Mouse (Mus musculus) forebrain, embryonic 13.5 days (tissue): Measurements from ENCODE around the gene Sppl2a. TPM values are rescaled to one million over a fixed set of nuclear protein-coding genes. Genes with fewer than 3 reads are reported as not detected.
"Not testable (repeated sequence)": the region's sequence is repeated elsewhere in the genome, so short reads cannot be mapped to it uniquely, and the experiment has no call there.

Experiments
- ATAC-seq: fragments of 200-750 bp; cut with Nextera tagmentation; 2 replicates; pipeline ENCODE4 v1.8.0; 2017
- H3K27ac ChIP-seq: fragments of 300-500 bp; sonication (generic); 2 replicates; pipeline ENCODE4 v1.5.1; 2015; ENCODE audit warnings: inconsistent platforms, mild to moderate bottlenecking, moderate library complexity
- H3K27me3 ChIP-seq: fragments of 300-500 bp; sonication (generic); 2 replicates; pipeline ENCODE4 v1.6.1; 2015; ENCODE audit warnings: mild to moderate bottlenecking, inconsistent platforms
- H3K36me3 ChIP-seq: fragments of 300-500 bp; sonication (generic); 2 replicates; pipeline ENCODE4 v1.6.1; 2015; ENCODE audit warnings: mild to moderate bottlenecking, inconsistent platforms; ENCODE audit not compliant: poor library complexity, severe bottlenecking
- H3K4me1 ChIP-seq: fragments of 300-500 bp; sonication (generic); 2 replicates; pipeline ENCODE4 v1.6.1; 2015; ENCODE audit warnings: inconsistent platforms
- H3K4me2 ChIP-seq: fragments of 300-500 bp; sonication (generic); 2 replicates; pipeline ENCODE4 v1.6.1; 2015; ENCODE audit warnings: inconsistent platforms, mild to moderate bottlenecking, moderate library complexity
- H3K4me3 ChIP-seq: fragments of 300-500 bp; sonication (generic); 2 replicates; pipeline ENCODE4 v1.5.1; 2015; ENCODE audit warnings: mild to moderate bottlenecking, inconsistent platforms
- H3K9ac ChIP-seq: fragments of 300-500 bp; sonication (generic); 2 replicates; pipeline ENCODE4 v1.6.1; 2015; ENCODE audit warnings: mild to moderate bottlenecking, inconsistent platforms
- H3K9me3 ChIP-seq: fragments of 300-500 bp; sonication (generic); replicated peaks from 2 replicates; pipeline ENCODE4 v1.6.1; 2016; ENCODE audit warnings: inconsistent platforms
- WGBS: fragments of 180-500 bp; shearing (Covaris S2); methylation state at CpG from one replicate; pipeline ENCODE4 v1.1.7; 2015; 5-methylcytosine and 5-hydroxymethylcytosine counted together
- polyA plus RNA-seq: library from polyadenylated mRNA; unstranded; fragments of >200 nt; fragmentation: Nextera tagmentation; extraction: Ambion mirVana; gene quantifications from 2 replicates; pipeline ENCODE4 v1.2.1, GENCODE M21; 2015

The Sppl2a gene
- polyA plus RNA-seq, 1 experiment from 2014 or later = 37.6 TPM

DNA sequence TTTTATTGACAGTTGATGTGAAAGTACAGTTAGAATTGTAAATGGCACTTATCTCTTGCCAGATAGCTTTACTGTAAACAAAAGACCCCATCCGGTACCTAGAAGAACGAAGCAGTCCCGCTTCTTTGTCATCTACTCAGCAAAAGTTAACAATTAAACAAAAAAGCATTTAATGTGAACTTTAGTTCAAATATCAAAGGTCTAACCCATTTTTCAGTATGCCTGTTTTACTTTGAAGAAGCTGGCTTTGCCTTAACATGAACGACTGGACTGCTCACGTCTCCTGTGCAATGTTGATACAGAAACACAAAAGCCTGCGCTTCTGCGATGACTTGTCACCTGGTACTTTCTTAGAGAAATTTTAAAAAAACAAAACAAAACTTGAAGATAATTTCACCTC, 40.7 kb downstream of the Sppl2a start:
- no peak for ATAC-seq

DNA sequence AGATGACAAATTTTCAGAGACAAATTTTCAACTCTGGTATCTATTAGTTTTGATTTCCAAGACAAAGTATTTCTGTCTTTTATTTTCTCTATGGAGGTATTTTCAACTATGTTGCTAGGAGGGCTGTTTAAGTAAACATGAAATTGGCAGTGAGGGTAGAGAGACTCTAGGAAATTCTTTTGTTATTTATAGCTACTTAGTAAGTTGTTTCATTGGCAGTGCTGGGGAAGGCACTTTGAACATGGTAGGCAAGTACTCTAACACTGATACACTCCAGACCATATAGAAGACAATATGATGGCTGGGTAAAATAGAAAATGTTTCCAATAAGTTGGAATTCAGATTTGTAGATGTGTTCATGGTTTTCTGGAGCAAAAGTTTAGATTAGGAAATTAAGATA, 41.3 kb downstream of the Sppl2a start:
- Histone ChIP-seq H3K27ac (no peak overlapping the region), H3K36me3 (peaks cover 7% of the 10 kb centered on the region), H3K4me3 (no peak overlapping the region), H3K27me3 (no peaks in the 10 kb centered on the region), H3K4me1 (no peaks in the 10 kb centered on the region), H3K9me3 (no peaks in the 10 kb centered on the region), H3K4me2 (no peak overlapping the region), H3K9ac (no peak overlapping the region)
- ATAC-seq = no peak

More for the DNA sequence above, 40.7 kb downstream of the Sppl2a start:
- H3K27me3 ChIP-seq = no peaks in the 10 kb centered on the region
- no peak overlapping the region for H3K27ac ChIP-seq
- H3K36me3 ChIP-seq = peaks cover 7% of the 10 kb centered on the region
- no peak overlapping the region for H3K4me3 ChIP-seq
- H3K9ac ChIP-seq = no peak overlapping the region
- no peak overlapping the region for H3K4me2 ChIP-seq
- 95% methylated on average over 7 of the region's 7 CpGs for WGBS
- H3K4me1 ChIP-seq = no peaks in the 10 kb centered on the region
- no peaks in the 10 kb centered on the region for H3K9me3 ChIP-seq

DNA sequence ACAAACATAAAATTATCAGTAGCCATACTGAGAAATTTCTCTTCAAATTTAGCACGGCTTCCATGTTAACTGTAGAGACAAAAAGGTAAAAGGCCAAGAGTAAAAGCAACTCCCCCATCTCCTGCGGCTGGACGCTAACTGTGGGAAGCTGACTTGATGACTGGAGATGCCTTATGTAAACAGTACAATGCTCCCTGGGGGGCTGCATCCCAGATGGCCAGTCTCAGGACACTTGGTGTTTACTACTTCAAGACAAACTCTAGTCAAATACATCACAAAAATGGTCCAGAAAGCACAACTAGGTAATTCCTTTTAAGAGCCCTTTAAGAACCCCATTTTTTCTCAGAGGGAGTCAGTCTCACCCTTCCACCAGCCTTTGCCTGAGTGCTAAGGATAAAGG, 45.9 kb downstream of the Sppl2a start:
- no peak overlapping the region for H3K4me2 ChIP-seq

DNA sequence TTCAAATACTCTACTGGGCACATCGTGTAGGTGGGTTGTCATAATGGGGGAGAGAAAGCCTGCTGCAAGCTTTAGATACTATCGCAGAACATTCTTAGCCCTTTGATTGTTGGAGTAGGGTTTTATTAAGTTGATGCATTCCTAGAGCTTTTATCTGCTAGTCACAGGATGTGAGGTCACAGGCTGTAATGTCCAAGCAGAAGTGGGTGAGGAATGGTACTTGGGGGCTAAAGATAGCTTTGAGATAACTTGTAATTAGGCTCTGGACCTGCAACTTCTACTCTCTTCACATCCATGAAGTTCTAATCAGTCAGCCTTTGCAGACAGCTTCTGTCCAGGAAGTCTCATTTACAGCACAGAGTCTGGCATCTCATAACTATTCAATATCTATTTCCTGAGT, 47.2 kb downstream of the Sppl2a start:
- H3K9me3 ChIP-seq = no peaks in the 10 kb centered on the region
- H3K4me2 ChIP-seq = no peak overlapping the region
- H3K36me3 ChIP-seq = no peaks in the 10 kb centered on the region
- H3K4me1 ChIP-seq = no peaks in the 10 kb centered on the region
- no peak overlapping the region for H3K4me3 ChIP-seq
- no peak for ATAC-seq
- 90% methylated on average over 2 of the region's 2 CpGs for WGBS
- no peak overlapping the region for H3K9ac ChIP-seq
- no peak overlapping the region for H3K27ac ChIP-seq
- H3K27me3 ChIP-seq = no peaks in the 10 kb centered on the region

More for the DNA sequence above, 45.9 kb downstream of the Sppl2a start:
- H3K9ac ChIP-seq = no peak overlapping the region
- no peaks in the 10 kb centered on the region for H3K9me3 ChIP-seq
- no peaks in the 10 kb centered on the region for H3K27me3 ChIP-seq
- H3K36me3 ChIP-seq = no peaks in the 10 kb centered on the region
- ATAC-seq = no peak
- no peaks in the 10 kb centered on the region for H3K4me1 ChIP-seq
- no peak overlapping the region for H3K27ac ChIP-seq
- 68% methylated on average over 3 of the region's 3 CpGs for WGBS
- no peak overlapping the region for H3K4me3 ChIP-seq

DNA sequence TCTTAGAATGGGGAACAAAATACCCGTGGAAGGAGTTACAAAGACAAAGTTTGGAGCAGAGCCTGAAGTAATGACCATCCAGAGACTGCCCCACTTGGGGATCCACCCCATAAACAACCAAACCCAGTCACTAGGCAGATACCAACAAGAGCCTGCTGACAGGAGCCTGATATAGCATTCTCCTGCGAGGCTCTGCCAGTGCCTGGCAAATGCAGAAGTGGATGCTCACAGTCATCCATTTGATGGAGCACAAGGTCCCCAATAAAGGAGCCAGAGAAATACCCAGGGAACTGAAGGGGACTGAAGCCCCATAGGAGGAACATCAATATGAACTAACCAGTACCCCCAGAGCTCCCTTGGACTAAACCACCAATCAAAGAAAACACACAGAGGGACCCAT, 50.3 kb downstream of the Sppl2a start:
- not testable (repeated sequence) for H3K9me3 ChIP-seq, H3K9ac ChIP-seq, H3K4me1 ChIP-seq, H3K4me2 ChIP-seq, H3K27ac ChIP-seq, H3K36me3 ChIP-seq, ATAC-seq, H3K4me3 ChIP-seq, H3K27me3 ChIP-seq
- WGBS = 68% methylated on average over 2 of the region's 2 CpGs

DNA sequence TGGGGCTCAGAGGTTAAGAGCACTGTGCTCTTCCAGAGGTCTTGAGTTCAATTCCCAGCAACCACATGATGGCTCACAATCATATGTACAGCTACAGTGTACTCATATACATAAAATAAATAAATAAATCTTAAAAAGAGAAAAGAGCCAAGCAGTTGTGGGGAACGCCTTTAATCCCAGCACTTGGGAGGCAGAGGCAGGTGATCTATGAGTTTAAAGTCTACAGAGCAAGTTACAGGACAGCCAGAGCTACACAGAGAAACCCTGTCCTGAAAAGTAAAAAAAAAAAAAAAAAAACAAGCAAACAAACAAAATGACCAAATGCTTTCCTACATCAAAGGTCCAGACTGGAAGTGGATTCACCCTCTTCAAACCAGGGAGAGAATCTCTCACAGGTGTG, 55.0 kb downstream of the Sppl2a start:
- Histone ChIP-seq H3K9me3 (no peaks in the 10 kb centered on the region), H3K36me3 (no peaks in the 10 kb centered on the region), H3K27ac (no peak overlapping the region), H3K4me1 (peaks cover 23% of the 10 kb centered on the region), H3K27me3 (no peaks in the 10 kb centered on the region), H3K4me2 (no peak overlapping the region), H3K9ac (no peak overlapping the region), H3K4me3 (no peak overlapping the region)
- no peak for ATAC-seq
- 93% methylated on average over 1 of the region's 1 CpGs for WGBS

DNA sequence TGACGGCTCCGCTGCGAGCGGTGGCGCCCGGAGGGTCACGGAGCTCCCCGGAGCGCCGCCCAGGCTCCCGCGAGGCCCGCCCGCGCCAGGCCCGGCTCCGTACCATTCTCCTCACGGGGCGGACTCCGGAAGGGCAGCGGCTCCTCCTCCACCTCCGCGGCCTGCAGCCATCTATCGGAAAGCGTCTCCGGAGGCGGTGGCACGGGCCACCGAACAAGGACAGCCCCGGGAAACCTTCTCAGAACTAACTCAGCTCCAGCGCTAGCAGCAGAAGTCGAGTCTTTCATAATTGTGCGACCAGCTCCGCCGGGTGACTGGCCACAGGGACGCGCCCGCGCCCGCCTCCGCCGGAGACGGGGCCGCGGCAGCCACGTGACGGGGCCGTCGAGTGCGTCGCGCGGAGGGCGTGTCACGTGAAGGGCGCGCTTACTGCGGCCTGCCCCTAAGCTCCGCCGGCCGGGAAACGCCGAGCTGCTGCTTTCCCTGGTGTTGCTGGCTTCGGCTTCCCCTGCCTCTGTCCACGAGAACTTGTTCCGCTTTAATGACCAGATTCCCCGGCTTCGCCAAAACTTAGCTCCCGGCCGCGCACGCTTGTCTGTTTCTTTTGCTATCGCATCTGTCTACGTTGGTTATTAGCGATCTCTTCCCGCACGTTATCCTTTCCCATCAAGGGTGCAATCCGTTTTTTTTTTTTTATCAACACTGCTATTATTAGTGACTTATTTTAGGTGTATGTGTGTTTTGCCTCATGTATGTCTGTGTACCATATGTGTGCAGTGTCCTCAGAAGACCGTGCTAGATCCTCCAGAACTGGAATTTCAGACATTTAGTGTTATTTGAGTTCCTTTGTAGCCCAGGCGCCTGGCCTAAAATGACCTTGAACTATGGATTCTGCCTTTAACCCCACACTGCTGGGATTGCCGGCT, 56.9 kb downstream of the Sppl2a start, which contains the start of gene Trpm7:
Gene Trpm7, minus strand, starts transcription at position 360 of the 926 bp plus-strand sequence.
- no peaks in the 10 kb centered on the region for H3K36me3 ChIP-seq
- peak; percentile 99 for ATAC-seq
- H3K4me3 ChIP-seq = peak within 1 kb of the TSS; percentile 93
- no peaks in the 10 kb centered on the region for H3K9me3 ChIP-seq
- WGBS = under 1% methylated on average over 73 of the region's 81 CpGs
- H3K4me1 ChIP-seq = peaks cover 23% of the 10 kb centered on the region
- peak within 1 kb of the TSS; percentile 79 for H3K4me2 ChIP-seq
- peak within 1 kb of the TSS; percentile 89 for H3K9ac ChIP-seq
- H3K27ac ChIP-seq = peak within 1 kb of the TSS; percentile 96
- H3K27me3 ChIP-seq = no peaks in the 10 kb centered on the region

DNA sequence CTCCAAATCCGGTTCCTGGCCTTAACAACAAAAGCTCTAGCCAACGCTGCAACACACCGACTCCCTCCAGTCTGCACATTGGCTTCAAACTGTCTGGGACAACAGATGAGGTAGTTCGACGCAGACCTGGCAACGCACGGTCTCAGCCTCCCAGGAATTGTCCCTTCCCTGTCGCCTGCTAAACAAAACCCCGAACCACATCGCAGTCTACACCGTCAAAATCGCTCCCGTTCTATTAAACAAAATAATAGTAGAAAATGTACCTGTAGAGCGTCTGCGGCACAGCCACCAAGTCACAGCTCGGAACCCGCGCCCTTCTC, 57.6 kb downstream of the Sppl2a start:
- H3K27me3 ChIP-seq = no peaks in the 10 kb centered on the region
- peak overlapping the region; percentile 89 for H3K9ac ChIP-seq
- no peaks in the 10 kb centered on the region for H3K36me3 ChIP-seq
- H3K27ac ChIP-seq = peak overlapping the region; percentile 96
- under 1% methylated on average over 18 of the region's 18 CpGs for WGBS
- H3K4me3 ChIP-seq = peak overlapping the region; percentile 93
- no peaks in the 10 kb centered on the region for H3K9me3 ChIP-seq
- peaks cover 23% of the 10 kb centered on the region for H3K4me1 ChIP-seq
- ATAC-seq = peak; percentile 67
- peak overlapping the region; percentile 79 for H3K4me2 ChIP-seq

DNA sequence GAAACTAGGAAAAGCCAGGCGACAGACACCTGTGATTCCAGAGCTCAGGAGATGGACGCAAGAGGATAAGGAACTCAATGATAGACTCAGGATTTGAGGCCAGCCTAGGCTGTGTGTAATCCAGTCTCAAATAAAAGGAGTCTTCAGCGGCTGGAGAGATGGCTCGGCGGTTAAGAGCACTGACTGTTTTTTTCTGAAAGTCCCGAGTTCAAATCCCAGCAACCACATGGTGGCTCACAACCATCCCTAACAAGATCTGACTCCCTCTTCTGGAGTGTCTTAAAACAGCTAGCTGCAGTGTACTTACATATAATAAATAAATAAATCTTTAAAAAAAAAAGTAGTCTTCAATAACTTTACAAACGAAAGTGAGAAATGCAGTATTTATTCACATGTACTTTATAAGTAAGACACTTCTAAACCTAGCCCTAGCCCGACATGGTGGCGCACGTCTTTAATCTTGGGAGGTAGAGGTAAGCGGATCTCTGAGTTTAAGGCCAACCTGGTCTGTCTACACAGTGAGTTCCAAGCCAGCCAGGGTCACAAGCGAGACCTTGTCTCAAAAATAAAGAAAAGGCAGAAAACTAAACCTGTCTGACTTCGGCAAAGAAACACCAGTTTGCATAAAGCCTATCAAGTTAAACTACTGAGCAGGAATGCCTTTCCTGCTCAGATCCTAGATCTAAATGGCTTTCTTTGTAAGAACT, 58.1 kb downstream of the Sppl2a start:
- H3K9me3 ChIP-seq = no peaks in the 10 kb centered on the region
- peak overlapping the region; percentile 79 for H3K4me2 ChIP-seq
- peak overlapping the region; percentile 96 for H3K27ac ChIP-seq
- 32% methylated on average over 13 of the region's 13 CpGs for WGBS
- H3K27me3 ChIP-seq = no peaks in the 10 kb centered on the region
- no peak for ATAC-seq
- peaks cover 27% of the 10 kb centered on the region for H3K4me1 ChIP-seq
- H3K4me3 ChIP-seq = peak overlapping the region; percentile 93
- peak overlapping the region; percentile 89 for H3K9ac ChIP-seq
- H3K36me3 ChIP-seq = no peaks in the 10 kb centered on the region

DNA sequence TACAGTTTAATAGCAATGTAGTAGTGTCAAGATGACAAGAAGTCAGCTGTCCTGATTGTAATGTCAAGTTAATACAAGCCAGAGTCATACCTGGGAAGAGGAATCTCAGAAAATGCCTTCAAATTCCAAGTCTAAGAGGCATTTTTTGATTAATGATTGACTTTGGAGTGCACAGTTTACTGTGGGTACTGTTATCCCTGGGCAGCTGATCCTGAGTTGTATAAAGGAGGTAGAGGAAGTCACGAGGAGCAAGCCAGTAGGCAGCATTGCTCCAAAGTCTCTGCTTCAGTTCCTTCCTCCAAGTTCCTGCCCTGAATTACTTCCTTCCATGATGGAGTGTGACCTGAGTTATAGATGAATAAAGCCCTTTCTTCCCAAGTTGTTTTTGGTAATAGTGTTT, 66.7 kb downstream of the Sppl2a start:
- Histone ChIP-seq H3K4me3 (no peak overlapping the region), H3K27me3 (no peaks in the 10 kb centered on the region), H3K9me3 (no peaks in the 10 kb centered on the region), H3K9ac (no peak overlapping the region), H3K4me1 (peaks cover 4% of the 10 kb centered on the region; the same call in 1 of the 2 replicates), H3K36me3 (no peaks in the 10 kb centered on the region), H3K27ac (no peak overlapping the region), H3K4me2 (no peak overlapping the region)
- 84% methylated on average over 1 of the region's 1 CpGs for WGBS
- no peak for ATAC-seq

DNA sequence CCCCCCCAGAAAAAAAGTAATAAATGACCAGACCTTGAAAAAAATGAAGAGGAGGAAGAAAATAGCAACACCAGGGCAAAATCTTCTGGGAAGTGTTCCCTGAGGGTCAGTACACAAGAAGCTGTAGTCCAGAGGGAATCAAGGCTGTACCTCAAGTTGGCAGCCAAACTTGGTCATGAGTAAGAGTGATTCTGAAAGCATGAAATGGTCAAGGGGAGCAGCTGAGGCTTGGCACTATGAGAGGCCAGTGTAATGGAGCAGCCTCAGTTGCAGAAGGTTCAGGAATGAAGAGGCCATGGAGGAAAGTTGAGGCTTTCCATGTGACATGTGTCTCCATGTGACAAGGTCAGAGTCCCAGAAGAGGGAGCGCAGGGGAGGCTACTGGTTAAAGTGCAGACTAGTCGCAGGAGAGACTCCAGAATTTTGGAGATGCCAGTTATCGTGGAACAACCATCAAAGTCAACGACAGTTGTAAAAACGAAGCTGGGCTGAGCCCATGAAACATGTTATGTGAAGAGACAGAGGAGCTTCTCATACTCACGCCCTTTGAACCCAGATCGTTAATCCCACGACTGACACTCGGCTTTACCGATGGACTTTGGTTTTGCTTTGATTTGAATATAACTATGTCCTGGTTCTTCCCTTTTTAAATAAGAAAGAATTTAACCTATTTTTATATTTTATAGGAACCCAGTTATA, 67.4 kb downstream of the Sppl2a start:
- no peak overlapping the region for H3K27ac ChIP-seq
- ATAC-seq = no peak
- no peaks in the 10 kb centered on the region for H3K27me3 ChIP-seq
- H3K36me3 ChIP-seq = no peaks in the 10 kb centered on the region
- WGBS = 95% methylated on average over 10 of the region's 10 CpGs
- peaks cover 4% of the 10 kb centered on the region; the same call in 1 of the 2 replicates for H3K4me1 ChIP-seq
- no peak overlapping the region for H3K9ac ChIP-seq
- H3K4me2 ChIP-seq = no peak overlapping the region
- no peak overlapping the region for H3K4me3 ChIP-seq
- H3K9me3 ChIP-seq = no peaks in the 10 kb centered on the region

DNA sequence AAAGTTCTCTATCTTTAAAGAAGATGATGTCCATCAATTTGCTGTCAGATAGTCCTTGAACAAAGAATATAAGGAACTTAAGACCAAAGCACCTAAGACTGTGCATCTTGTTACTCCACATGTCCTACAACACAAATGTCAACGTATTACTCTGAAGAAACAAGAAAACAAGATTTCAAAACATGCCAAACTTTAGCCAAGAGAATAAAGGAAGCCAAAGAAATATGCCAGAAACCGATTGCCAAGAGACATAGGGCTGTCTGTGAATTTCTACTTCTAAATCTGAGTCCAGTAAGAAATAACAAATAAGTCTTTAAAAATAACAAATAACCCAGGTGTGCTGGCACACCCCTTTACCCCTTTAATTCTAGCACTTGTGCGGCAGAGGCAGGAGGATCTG, 68.0 kb downstream of the Sppl2a start:
- no peaks in the 10 kb centered on the region for H3K27me3 ChIP-seq
- no peak for ATAC-seq
- no peak overlapping the region for H3K4me2 ChIP-seq
- WGBS = 93% methylated on average over 3 of the region's 3 CpGs
- H3K27ac ChIP-seq = no peak overlapping the region
- H3K36me3 ChIP-seq = no peaks in the 10 kb centered on the region
- H3K4me3 ChIP-seq = no peak overlapping the region
- H3K9me3 ChIP-seq = no peaks in the 10 kb centered on the region
- no peaks in the 10 kb centered on the region; the same call in 1 of the 2 replicates for H3K4me1 ChIP-seq
- no peak overlapping the region for H3K9ac ChIP-seq
